Mouse (Mus musculus) left cerebral cortex, postnatal 25 days (tissue): Measurements from ENCODE around the gene Rad21l. TPM values are rescaled to one million over a fixed set of nuclear protein-coding genes. Genes with fewer than 3 reads are reported as not detected.

Experiments used
- DNase-seq, 2 experiments: peaks; one replicate each; pipeline ENCODE4 v3.0.0; 2022; ENCODE audit warnings: low spot score in 2 of 2, mixed read lengths in 1 of 2
- intact Hi-C: fragments of 180-260 bp; cut with DNase I; formaldehyde crosslinking; loops from one replicate; pipeline ENCODE4 v1.15.1; 2025
- total RNA-seq, 2 experiments: library from RNA; stranded (reverse); gene quantifications; 2 replicates each; pipeline ENCODE4 v1.2.3; 2021

Gene Rad21l
- total RNA-seq: under 1 TPM; 0.25 to 0.50 TPM

- no peak for DNase-seq
- intact Hi-C loops: no loop called here
These were observed at the start of gene Rad21l for GRCm38 (mm10) chr2:151668433-151668832. TSS of gene Rad21l (minus strand) at chr2:151668533.

GRCm38 (mm10) chr2:151716318-151717055 lies 48.2 kb upstream of the Rad21l start:
- DNase-seq: peak in 1 of 2 experiments; percentile 47
- intact Hi-C loops: no loop called here

- intact Hi-C loops: no loop called here
- peak in 1 of 2 experiments; percentile 93 for DNase-seq
These were observed 47.2 kb upstream of the Rad21l start for GRCm38 (mm10) chr2:151715526-151715925.

GRCm38 (mm10) chr2:151712647-151713046 lies 44.3 kb upstream of the Rad21l start:
- intact Hi-C loops: no loop called here
- DNase-seq: no peak

- DNase-seq: no peak
These were observed 34.5 kb upstream of the Rad21l start for GRCm38 (mm10) chr2:151702851-151703190.

GRCm38 (mm10) chr2:151702146-151702850 lies 34.0 kb upstream of the Rad21l start:
- intact Hi-C loops: loop anchor here (5.0 kb wide), 1 partner anchor 70 kb away; the partner anchor contains the start of gene Snph
- DNase-seq: peak; percentile 48 to 54

More at GRCm38 (mm10) chr2:151702851-151703190, 34.5 kb upstream of the Rad21l start:
- intact Hi-C loops: loop anchor here (5.0 kb wide), 1 partner anchor 71 kb away; the partner anchor contains the start of gene Snph

- no peak for DNase-seq
- intact Hi-C loops: loop anchor here (5.0 kb wide), 1 partner anchor 69 kb away; the partner anchor contains the start of gene Snph
These were observed 33.2 kb upstream of the Rad21l start, which contains the start of gene Tmem74b for GRCm38 (mm10) chr2:151701231-151702145. TSS of gene Tmem74b (plus strand) at chr2:151702008.

GRCm38 (mm10) chr2:151682976-151683375 lies 14.6 kb upstream of the Rad21l start:
- no peak for DNase-seq
- intact Hi-C loops: loop anchor here (1.0 to 10.0 kb wide), 4 partner anchors 46 to 188 kb away; partner anchors contain the start of gene Nsfl1c

- peak in 1 of 2 experiments; percentile 47 for DNase-seq
These were observed 14.0 kb upstream of the Rad21l start for GRCm38 (mm10) chr2:151682357-151682756.

GRCm38 (mm10) chr2:151676234-151676633 lies 7.9 kb upstream of the Rad21l start:
- DNase-seq: peak in 1 of 2 experiments; percentile 26
- intact Hi-C loops: no loop called here

More at GRCm38 (mm10) chr2:151682357-151682756, 14.0 kb upstream of the Rad21l start:
- intact Hi-C loops: loop anchor here (1.0 to 10.0 kb wide), 4 partner anchors 45 to 188 kb away; partner anchors contain the start of gene Nsfl1c

- DNase-seq: no peak
- intact Hi-C loops: no loop called here
These were observed 2.6 kb upstream of the Rad21l start for GRCm38 (mm10) chr2:151670968-151671329.

GRCm38 (mm10) chr2:151670026-151670967 lies 2.0 kb upstream of the Rad21l start:
- no peak for DNase-seq
- intact Hi-C loops: no loop called here

- no peak for DNase-seq
- intact Hi-C loops: no loop called here
These were observed 16.3 kb downstream of the Rad21l start for GRCm38 (mm10) chr2:151652053-151652452.

GRCm38 (mm10) chr2:151636015-151636402 lies 32.3 kb downstream of the Rad21l start:
- intact Hi-C loops: loop anchor here (5.0 kb wide), 1 partner anchor 46 kb away; no protein-coding TSS in a partner anchor
- no peak for DNase-seq

- intact Hi-C loops: loop anchor here (5.0 kb wide), 1 partner anchor 47 kb away; no protein-coding TSS in a partner anchor
- peak in 1 of 2 experiments; percentile 27 for DNase-seq
These were observed 32.8 kb downstream of the Rad21l start for GRCm38 (mm10) chr2:151635362-151636014.

GRCm38 (mm10) chr2:151634903-151635302 lies 33.4 kb downstream of the Rad21l start:
- peak in 1 of 2 experiments; percentile 76 for DNase-seq
- intact Hi-C loops: loop anchor here (5.0 kb wide), 2 partner anchors 47 to 67 kb away; partner anchors contain the start of gene Tmem74b

GRCm38 (mm10) chr2:151632982-151633381 lies 35.4 kb downstream of the Rad21l start:
- intact Hi-C loops: loop anchor here (2.0 to 5.0 kb wide), 2 partner anchors 58 to 69 kb away; partner anchors contain the start of gene Tmem74b
- no peak for DNase-seq
